Mouse (Mus musculus): Measurements from ENCODE around the gene Gcgr.

DNA sequence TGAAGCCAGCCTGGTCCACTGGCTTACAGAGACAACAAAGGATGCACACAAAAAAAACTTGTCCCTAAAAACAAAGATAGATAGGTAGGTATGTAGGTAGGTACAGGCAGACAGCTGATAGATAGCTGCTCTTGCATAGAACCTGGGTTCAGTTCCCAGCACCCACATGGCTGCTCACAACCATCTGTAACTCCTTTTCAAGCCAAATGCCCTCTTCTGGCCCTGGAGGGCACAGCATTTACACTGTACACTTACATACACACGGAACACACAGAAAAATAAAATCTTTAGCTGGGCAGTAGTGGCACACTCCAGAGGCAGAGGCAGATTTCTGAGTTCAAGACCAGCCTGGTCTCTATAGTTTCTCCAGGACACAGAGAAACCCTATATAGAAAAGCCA lies 53.4 kb downstream of the Gcgr start:
- no peak for TF ChIP-seq CTCF (IDR thresholded peaks at IDR 0.05)
- no peak for TF ChIP-seq EP300 (IDR thresholded peaks at IDR 0.05)

Measured in lung, postnatal 0 days (tissue).